Mouse (Mus musculus) hindbrain, embryonic 12.5 days (tissue): ENCODE results near the gene Akap10. TPM values are rescaled to one million over a fixed set of nuclear protein-coding genes. Genes with fewer than 3 reads are reported as not detected.
"Not testable (repeated sequence)": the region's sequence is repeated elsewhere in the genome, so short reads cannot be mapped to it uniquely, and the experiment has no call there.

ENCODE experiments used
- ATAC-seq: fragments of 200-750 bp; cut with Nextera tagmentation; 2 replicates; pipeline ENCODE4 v1.8.0; 2017; ENCODE audit warnings: moderate TSS enrichment; ENCODE audit not compliant: low FRiP score
- H3K27ac ChIP-seq: fragments of 300-500 bp; sonication (generic); 2 replicates; pipeline ENCODE4 v1.5.1; 2016; ENCODE audit warnings: mild to moderate bottlenecking
- H3K27me3 ChIP-seq: fragments of 300-500 bp; sonication (generic); 2 replicates; pipeline ENCODE4 v1.6.1; 2016; ENCODE audit warnings: mild to moderate bottlenecking
- H3K36me3 ChIP-seq: fragments of 300-500 bp; sonication (generic); 2 replicates; pipeline ENCODE4 v1.6.1; 2016; ENCODE audit warnings: mild to moderate bottlenecking
- H3K4me1 ChIP-seq: fragments of 300-500 bp; sonication (generic); 2 replicates; pipeline ENCODE4 v1.6.1; 2016
- H3K4me2 ChIP-seq: fragments of 300-500 bp; sonication (generic); replicated peaks from 2 replicates; pipeline ENCODE4 v1.6.1; 2016; ENCODE audit warnings: mild to moderate bottlenecking
- H3K4me3 ChIP-seq: fragments of 300-500 bp; sonication (generic); 2 replicates; pipeline ENCODE4 v1.5.1; 2016; ENCODE audit warnings: mild to moderate bottlenecking
- H3K9ac ChIP-seq: fragments of 300-500 bp; sonication (generic); 2 replicates; pipeline ENCODE4 v1.6.1; 2016; ENCODE audit warnings: mild to moderate bottlenecking, moderate library complexity
- H3K9me3 ChIP-seq: fragments of 300-500 bp; sonication (generic); replicated peaks from 2 replicates; pipeline ENCODE4 v1.6.1; 2016; ENCODE audit warnings: mild to moderate bottlenecking
- WGBS: fragments of 180-500 bp; shearing (Covaris S2); methylation state at CpG from one replicate; pipeline ENCODE4 v1.1.7; 2016; 5-methylcytosine and 5-hydroxymethylcytosine counted together
- polyA plus RNA-seq: library from polyadenylated mRNA; unstranded; fragments of >200 nt; fragmentation: Nextera tagmentation; extraction: Ambion mirVana; gene quantifications from 2 replicates; pipeline ENCODE4 v1.2.1, GENCODE M21; 2016

Akap10 gene
- polyA plus RNA-seq: 18.9 and 19.7 TPM in 2 replicates

DNA sequence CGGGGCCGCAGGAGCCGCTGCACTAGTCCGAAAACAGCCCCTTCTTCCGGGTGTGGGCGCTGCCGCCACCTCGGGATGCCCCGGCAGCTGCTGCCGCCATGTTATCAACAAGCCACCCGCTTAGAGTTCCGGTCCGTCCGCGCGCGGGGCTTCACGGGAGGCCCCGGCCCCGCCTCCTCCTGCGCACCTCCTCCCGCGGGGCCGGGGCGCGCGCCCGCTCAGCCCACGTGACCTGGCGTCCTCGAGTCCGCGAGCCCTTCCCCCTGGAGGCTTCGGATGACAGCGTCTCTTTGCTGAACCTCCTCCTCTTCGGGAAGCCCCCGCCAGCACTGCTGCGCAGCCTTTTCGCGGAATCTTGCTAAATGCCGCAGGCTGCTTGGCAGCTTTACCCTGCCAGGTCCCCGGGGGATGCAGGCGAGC is at the start of gene Akap10:
Gene Akap10, minus strand, starts transcription at position 155 of the 420 bp plus-strand sequence.
- Histone ChIP-seq H3K27me3 (no peaks in the 10 kb centered on the region), H3K4me2 (peak within 1 kb of the TSS; percentile 70), H3K9me3 (no peaks in the 10 kb centered on the region), H3K27ac (peak within 1 kb of the TSS; percentile 97), H3K4me1 (peaks cover 19% of the 10 kb centered on the region), H3K9ac (peak within 1 kb of the TSS; percentile 93), H3K4me3 (peak within 1 kb of the TSS; percentile 91), H3K36me3 (no peaks in the 10 kb centered on the region)
- under 1% methylated on average over 41 of the region's 43 CpGs for WGBS
- peak; percentile 93 for ATAC-seq

DNA sequence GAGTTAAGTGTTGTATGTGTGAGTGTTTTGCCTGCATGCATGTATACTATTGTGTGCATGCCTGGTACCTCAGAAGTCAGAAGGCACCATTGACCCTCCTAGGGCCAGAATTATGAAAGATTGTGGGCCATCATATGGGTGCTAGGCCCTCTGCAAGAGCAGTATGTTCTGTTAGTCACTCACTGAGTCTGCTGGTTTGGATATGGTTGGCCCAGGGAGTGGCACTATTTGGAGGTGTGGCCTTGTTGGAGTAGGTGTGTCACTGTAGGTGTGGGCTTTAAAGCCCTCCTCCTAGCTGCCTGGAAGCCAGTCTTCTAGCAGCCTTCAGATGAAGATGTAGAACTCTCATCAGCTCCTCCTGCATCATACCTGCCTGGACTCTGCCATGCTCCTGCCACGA is 45.7 kb upstream of the Akap10 start:
- H3K4me1 ChIP-seq: no peaks in the 10 kb centered on the region
- no peaks in the 10 kb centered on the region for H3K36me3 ChIP-seq
- WGBS: 72% methylated on average over 1 of the region's 1 CpGs
- no peak for ATAC-seq
- no peak overlapping the region for H3K9ac ChIP-seq
- no peaks in the 10 kb centered on the region for H3K9me3 ChIP-seq
- no peak overlapping the region for H3K4me2 ChIP-seq
- no peak overlapping the region for H3K4me3 ChIP-seq
- H3K27ac ChIP-seq: no peak overlapping the region
- no peaks in the 10 kb centered on the region for H3K27me3 ChIP-seq

DNA sequence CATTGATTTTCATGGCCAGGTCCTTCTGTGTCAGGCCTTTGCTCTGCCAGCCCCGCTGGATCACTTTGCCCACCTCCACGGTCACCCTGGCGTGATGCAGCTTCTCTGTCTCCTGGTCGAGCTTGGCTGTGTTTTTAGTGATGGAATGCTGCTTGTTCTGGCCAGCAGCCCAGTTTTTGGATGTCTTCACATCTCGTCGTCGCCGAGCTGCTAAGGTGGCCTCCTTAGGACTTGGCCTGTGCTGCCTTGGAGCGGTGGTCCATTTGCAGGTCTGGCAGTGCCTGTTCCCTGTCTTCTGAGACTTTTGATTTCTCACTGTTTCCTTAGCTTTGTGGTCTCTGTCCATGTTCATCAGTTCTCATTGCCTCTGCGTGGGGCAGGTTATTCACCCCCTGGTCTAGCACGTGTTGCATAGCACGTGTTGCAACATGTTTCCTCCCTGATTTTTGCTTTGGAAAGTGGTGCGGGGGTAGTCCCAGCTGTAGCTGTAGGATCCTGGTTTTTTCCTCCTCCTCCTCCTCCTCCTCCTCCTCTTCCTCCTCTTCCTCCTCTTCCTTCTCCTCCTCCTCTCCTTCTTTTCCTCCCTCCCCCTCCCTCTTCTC is 44.2 kb upstream of the Akap10 start:
- 65% methylated on average over 13 of the region's 13 CpGs for WGBS
- ATAC-seq: no peak

DNA sequence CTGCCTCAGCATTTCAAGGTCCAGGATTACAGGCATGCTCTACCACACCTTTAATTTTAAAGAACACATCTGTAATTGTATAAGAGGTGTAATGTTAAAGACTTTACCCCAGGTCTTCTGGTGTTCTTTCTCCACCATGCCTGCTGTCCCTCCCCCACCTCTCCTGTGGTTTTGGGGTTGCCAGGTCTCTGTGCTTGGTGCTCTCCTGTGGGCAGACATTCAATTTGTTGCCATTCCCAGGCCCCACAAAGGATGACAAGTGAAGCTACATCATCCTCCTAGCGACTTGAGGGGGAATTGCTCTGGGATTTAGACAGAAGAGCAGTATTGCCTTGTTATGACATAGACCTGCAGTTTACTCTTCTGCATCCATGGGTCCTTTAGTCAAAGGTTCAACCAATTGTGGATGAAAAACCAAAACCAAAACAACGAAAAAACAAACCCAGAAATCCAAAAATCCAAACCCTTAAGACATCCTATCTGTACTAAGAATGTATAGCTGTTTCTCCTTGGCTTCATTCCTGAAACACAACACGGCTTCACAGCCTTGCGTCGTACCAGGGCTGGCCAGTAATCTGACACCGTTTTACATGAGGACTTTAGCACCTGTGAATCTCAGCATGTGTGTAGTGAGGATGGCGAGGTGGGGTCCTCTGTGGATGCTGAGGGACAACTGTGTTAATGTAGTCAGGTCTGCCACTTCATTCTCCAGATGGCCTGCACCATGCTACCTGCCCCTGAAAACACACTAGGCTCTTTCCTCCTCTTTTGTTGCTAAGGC is 41.6 kb upstream of the Akap10 start:
- Histone ChIP-seq H3K4me1 (no peaks in the 10 kb centered on the region), H3K9ac (no peak overlapping the region), H3K36me3 (no peaks in the 10 kb centered on the region), H3K4me3 (no peak overlapping the region), H3K27ac (no peak overlapping the region), H3K4me2 (no peak overlapping the region), H3K9me3 (no peaks in the 10 kb centered on the region), H3K27me3 (no peaks in the 10 kb centered on the region)
- 61% methylated on average over 7 of the region's 7 CpGs for WGBS
- no peak for ATAC-seq

More for the DNA sequence above, 44.2 kb upstream of the Akap10 start:
- H3K4me1 ChIP-seq: no peaks in the 10 kb centered on the region
- no peak overlapping the region for H3K4me3 ChIP-seq
- H3K27ac ChIP-seq: no peak overlapping the region
- no peak overlapping the region for H3K4me2 ChIP-seq
- no peaks in the 10 kb centered on the region for H3K27me3 ChIP-seq
- H3K9ac ChIP-seq: 0 out of 2 replicates have a peak overlapping the region, but pooled peaks have one; percentile 18
- no peaks in the 10 kb centered on the region for H3K9me3 ChIP-seq
- no peaks in the 10 kb centered on the region for H3K36me3 ChIP-seq

DNA sequence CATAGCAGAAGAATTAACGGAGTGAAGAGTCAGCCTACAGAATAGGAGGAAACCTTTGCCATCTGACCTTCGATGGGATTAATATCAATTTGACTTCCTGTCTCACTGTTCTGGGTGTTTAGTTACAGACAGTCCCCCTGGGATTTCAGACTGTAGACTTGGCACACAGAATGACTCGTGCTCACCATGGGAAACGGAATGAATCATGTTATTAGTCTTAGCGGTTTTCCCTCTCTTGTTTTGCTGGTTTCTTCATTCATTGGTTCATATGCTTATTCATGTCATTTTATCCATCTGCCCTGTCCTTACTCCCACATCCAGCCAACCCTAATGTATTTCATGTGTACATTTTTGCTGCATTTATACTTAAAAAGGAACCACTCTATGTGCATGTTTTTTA is 40.8 kb upstream of the Akap10 start:
- Histone ChIP-seq H3K36me3 (no peaks in the 10 kb centered on the region), H3K9ac (no peak overlapping the region), H3K9me3 (no peaks in the 10 kb centered on the region), H3K4me1 (no peaks in the 10 kb centered on the region), H3K4me3 (no peak overlapping the region), H3K4me2 (no peak overlapping the region), H3K27ac (no peak overlapping the region), H3K27me3 (no peaks in the 10 kb centered on the region)
- no peak for ATAC-seq
- 49% methylated on average over 5 of the region's 5 CpGs for WGBS

DNA sequence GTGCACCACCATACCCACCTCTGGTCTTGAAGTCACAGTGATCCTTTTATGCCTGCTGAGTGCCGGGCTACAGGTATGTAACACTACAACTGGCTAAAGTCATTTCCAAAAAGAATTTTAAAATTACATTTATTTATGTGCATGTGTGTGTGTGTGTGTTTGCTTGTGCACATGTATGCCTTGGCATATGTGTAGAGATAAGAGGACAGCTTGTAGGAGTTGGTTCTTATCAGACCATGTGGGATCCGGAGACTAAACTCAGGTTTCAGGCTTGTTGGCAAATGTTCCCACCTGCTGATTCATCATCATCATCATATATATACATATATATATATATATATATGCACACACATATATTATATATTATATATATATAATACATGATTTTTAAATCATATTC is 38.8 kb upstream of the Akap10 start:
- Histone ChIP-seq H3K9ac (no peak overlapping the region), H3K27me3 (no peaks in the 10 kb centered on the region), H3K9me3 (no peaks in the 10 kb centered on the region), H3K4me2 (no peak overlapping the region), H3K4me1 (no peaks in the 10 kb centered on the region), H3K4me3 (no peak overlapping the region), H3K27ac (no peak overlapping the region), H3K36me3 (no peaks in the 10 kb centered on the region)
- no peak for ATAC-seq
- WGBS: 100% methylated on average over 2 of the region's 2 CpGs

DNA sequence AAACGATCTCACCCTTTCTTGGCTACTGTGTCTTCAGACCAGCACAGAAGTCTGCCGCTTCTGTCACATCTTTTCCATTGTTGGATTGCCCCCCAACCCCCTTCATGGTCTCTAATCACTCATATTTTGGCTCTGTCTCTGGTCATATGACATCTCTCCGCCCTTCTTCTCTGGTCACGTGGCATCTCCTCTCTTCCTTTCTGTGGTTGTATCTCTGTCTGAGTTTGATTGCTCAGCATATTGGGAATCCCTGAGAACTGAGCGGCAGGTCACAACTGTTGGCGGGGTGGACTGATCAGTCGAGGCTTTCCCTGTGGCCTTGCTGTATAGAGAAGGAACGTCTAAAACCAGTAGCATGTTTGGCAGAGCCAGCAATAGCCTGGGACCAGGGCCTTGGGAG is 37.0 kb upstream of the Akap10 start:
- Histone ChIP-seq H3K4me1 (peaks cover 3% of the 10 kb centered on the region; the same call in 1 of the 2 replicates), H3K27me3 (no peaks in the 10 kb centered on the region), H3K36me3 (no peaks in the 10 kb centered on the region), H3K27ac (no peak overlapping the region), H3K9ac (no peak overlapping the region), H3K4me2 (no peak overlapping the region), H3K4me3 (no peak overlapping the region), H3K9me3 (no peaks in the 10 kb centered on the region)
- WGBS: 87% methylated on average over 8 of the region's 8 CpGs
- no peak for ATAC-seq

DNA sequence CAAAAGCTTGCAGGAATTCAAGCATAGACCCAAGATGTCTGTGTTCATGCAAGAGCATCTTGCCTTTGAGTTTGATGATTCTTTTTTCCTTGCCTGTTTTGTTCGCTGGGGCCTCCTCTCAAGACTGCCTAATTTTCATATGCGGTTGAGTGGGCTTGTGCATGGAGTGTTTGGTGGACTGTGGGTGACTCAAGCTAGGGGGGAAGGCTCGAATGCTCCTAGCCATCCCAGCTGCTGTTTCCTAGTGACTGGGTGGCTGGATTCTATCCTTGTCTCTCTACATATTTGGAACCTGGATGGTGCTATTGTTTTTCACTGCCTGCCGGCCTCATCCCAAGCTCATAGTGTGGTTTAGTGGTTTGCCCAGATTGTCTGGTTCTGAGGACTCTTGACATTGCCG is 34.6 kb upstream of the Akap10 start:
- Histone ChIP-seq H3K9ac (no peak overlapping the region), H3K36me3 (no peaks in the 10 kb centered on the region), H3K4me1 (peaks cover 3% of the 10 kb centered on the region; the same call in 1 of the 2 replicates), H3K4me3 (no peak overlapping the region), H3K27me3 (peaks cover 5% of the 10 kb centered on the region; the same call in 1 of the 2 replicates), H3K4me2 (no peak overlapping the region), H3K27ac (no peak overlapping the region), H3K9me3 (no peaks in the 10 kb centered on the region)
- ATAC-seq: no peak
- WGBS: 90% methylated on average over 5 of the region's 5 CpGs

DNA sequence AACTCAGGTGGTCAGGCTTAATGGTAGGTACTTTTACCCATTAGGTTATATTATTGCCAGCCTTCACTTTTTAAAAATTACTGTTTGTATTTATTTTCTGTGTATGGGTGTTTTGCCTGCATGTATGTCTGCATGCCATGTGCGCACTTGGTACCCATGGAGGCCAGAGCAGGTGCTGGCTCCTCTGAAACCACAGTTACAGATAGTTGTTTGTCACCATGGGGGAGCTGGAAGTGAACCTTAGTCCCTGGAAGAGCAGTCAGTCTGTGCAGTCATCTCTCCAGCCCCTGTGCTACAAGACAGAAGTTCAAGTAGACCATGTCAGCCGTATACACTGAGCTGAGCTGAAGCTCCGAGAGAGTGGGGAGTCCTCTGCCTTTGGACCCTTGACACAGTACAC is 33.1 kb upstream of the Akap10 start:
- H3K27ac ChIP-seq: no peak overlapping the region
- no peak overlapping the region for H3K9ac ChIP-seq
- no peaks in the 10 kb centered on the region for H3K9me3 ChIP-seq
- peaks cover 3% of the 10 kb centered on the region; the same call in 1 of the 2 replicates for H3K4me1 ChIP-seq
- H3K36me3 ChIP-seq: no peaks in the 10 kb centered on the region
- no peak overlapping the region for H3K4me3 ChIP-seq
- 78% methylated on average over 3 of the region's 3 CpGs for WGBS
- peaks cover 13% of the 10 kb centered on the region for H3K27me3 ChIP-seq
- no peak overlapping the region for H3K4me2 ChIP-seq
- ATAC-seq: no peak

DNA sequence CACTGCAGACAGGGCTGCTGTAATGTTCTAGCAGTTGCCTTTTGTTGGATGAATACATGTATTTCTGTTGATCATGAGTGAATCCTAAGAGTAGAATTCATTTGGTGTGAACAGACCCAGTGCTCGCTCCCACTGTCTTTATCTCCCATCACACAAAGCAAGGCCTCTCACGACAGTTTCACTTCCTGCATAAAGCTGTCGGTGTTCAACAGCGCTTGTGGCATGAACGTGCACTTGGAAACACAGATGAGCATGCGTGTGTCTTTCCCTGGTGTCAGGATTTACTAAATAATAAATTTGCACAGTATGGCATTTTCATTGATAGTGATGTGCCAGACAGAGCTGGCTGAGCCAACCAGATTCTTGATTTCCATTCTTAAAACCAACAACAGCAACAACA is 32.6 kb upstream of the Akap10 start:
- H3K27ac ChIP-seq: no peak overlapping the region
- no peak for ATAC-seq
- H3K36me3 ChIP-seq: no peaks in the 10 kb centered on the region
- H3K9me3 ChIP-seq: no peaks in the 10 kb centered on the region
- H3K4me3 ChIP-seq: no peak overlapping the region
- no peak overlapping the region for H3K4me2 ChIP-seq
- WGBS: 84% methylated on average over 6 of the region's 6 CpGs
- H3K4me1 ChIP-seq: peaks cover 3% of the 10 kb centered on the region; the same call in 1 of the 2 replicates
- peaks cover 18% of the 10 kb centered on the region for H3K27me3 ChIP-seq
- H3K9ac ChIP-seq: no peak overlapping the region

DNA sequence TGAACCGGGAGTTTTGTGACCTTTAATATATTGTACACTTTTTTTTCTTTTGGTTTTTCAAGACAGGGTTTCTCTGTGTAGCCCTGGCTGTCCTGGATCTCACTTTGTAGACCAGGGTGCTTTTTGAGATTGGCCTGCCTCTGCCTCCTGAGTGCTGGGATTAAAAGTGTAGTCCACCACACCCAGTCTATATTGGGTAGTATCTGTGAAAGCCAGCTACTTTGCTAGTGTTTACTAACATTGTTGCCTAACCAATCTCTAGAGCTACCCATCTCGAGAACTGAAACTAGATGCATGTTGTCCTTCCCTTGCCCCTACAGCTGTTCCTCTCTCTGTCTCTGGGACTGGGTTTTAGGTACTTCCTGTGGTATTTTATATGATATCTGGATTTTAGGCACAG is 30.0 kb upstream of the Akap10 start:
- Histone ChIP-seq H3K27me3 (peaks cover 25% of the 10 kb centered on the region), H3K27ac (no peak overlapping the region), H3K9ac (no peak overlapping the region), H3K36me3 (no peaks in the 10 kb centered on the region), H3K4me2 (no peak overlapping the region), H3K9me3 (no peaks in the 10 kb centered on the region), H3K4me1 (peaks cover 3% of the 10 kb centered on the region; the same call in 1 of the 2 replicates), H3K4me3 (no peak overlapping the region)
- ATAC-seq: no peak
- WGBS: 85% methylated on average over 2 of the region's 2 CpGs

DNA sequence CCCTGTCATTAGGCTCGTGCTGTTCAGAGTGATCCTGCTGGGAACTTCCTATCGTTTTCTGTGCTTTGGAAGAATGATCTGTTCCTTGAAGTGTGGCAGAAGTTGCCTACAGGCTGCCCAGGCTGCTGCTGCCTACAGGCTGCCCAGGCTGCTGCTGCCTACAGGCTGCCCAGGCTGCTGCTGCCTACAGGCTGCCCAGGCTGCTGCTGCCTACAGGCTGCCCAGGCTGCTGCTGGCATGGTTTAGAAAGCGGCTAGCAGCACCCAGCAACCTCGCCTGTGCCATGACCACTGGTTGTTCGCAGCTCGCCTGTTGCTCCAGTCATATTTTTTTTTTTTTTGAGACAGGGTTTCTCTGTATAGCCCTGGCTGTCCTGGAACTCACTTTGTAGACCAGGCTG is 28.7 kb upstream of the Akap10 start:
- not testable (repeated sequence) for H3K9ac ChIP-seq, ATAC-seq, H3K27ac ChIP-seq, H3K36me3 ChIP-seq, H3K4me3 ChIP-seq, H3K4me1 ChIP-seq, H3K4me2 ChIP-seq, H3K9me3 ChIP-seq
- peaks cover 25% of the 10 kb centered on the region for H3K27me3 ChIP-seq
- WGBS: 65% methylated on average over 6 of the region's 6 CpGs
